Mouse (Mus musculus) R1 (cell line): ENCODE results near the gene Mcrip1.
A peak's percentile ranks its signal among the peaks of the same experiment; 100 is the strongest.
"Not testable (repeated sequence)": the region's sequence is repeated elsewhere in the genome, so short reads cannot be mapped to it uniquely, and the experiment has no call there.

Source experiments
- DNase-seq: peaks from one replicate; pipeline ENCODE4 v3.0.0-alpha.2; 2018; ENCODE audit warnings: low read depth, low spot score

The Mcrip1 gene

GRCm38 (mm10) chr11:120575046-120575445, 25.5 kb upstream of the Mcrip1 start:
- DNase-seq, result no peak

GRCm38 (mm10) chr11:120574278-120574600, 24.7 kb upstream of the Mcrip1 start:
- DNase-seq, result no peak

GRCm38 (mm10) chr11:120573585-120574277, 24.2 kb upstream of the Mcrip1 start:
- no peak for DNase-seq

GRCm38 (mm10) chr11:120572752-120573584, 23.4 kb upstream of the Mcrip1 start, which contains the start of gene P4hb:
TSS of gene P4hb (minus strand) at chr11:120573253.
- DNase-seq, result peak; percentile 99

- DNase-seq, result peak; percentile 18
Observed at GRCm38 (mm10) chr11:120572417-120572751, 22.9 kb upstream of the Mcrip1 start.

- DNase-seq, result no peak
Observed at GRCm38 (mm10) chr11:120571754-120572416, 22.4 kb upstream of the Mcrip1 start.

GRCm38 (mm10) chr11:120571122-120571521, 21.6 kb upstream of the Mcrip1 start:
- DNase-seq, result peak; percentile 25

GRCm38 (mm10) chr11:120568324-120568723, 18.8 kb upstream of the Mcrip1 start:
- DNase-seq, result no peak

GRCm38 (mm10) chr11:120565114-120565513, 15.6 kb upstream of the Mcrip1 start:
- no peak for DNase-seq

- no peak for DNase-seq
Observed at GRCm38 (mm10) chr11:120562949-120563348, 13.4 kb upstream of the Mcrip1 start.

GRCm38 (mm10) chr11:120560952-120561728, 11.6 kb upstream of the Mcrip1 start:
- DNase-seq, result no peak

- DNase-seq, result not testable (repeated sequence)
Observed at GRCm38 (mm10) chr11:120558843-120559242, 9.3 kb upstream of the Mcrip1 start.

- no peak for DNase-seq
Observed at GRCm38 (mm10) chr11:120555260-120555659, 5.7 kb upstream of the Mcrip1 start.

GRCm38 (mm10) chr11:120554834-120555233, 5.3 kb upstream of the Mcrip1 start:
- no peak for DNase-seq

GRCm38 (mm10) chr11:120552736-120553135, 3.2 kb upstream of the Mcrip1 start:
- DNase-seq, result no peak

- no peak for DNase-seq
Observed at GRCm38 (mm10) chr11:120550810-120551440, 1.4 kb upstream of the Mcrip1 start, which contains the start of gene Ppp1r27. TSS of gene Ppp1r27 (minus strand) at chr11:120551132.

GRCm38 (mm10) chr11:120549986-120550809, 671 bp upstream of the Mcrip1 start:
- no peak for DNase-seq

GRCm38 (mm10) chr11:120548786-120549167, 750 bp downstream of the Mcrip1 start:
- DNase-seq, result no peak

- DNase-seq, result no peak
Observed at GRCm38 (mm10) chr11:120548214-120548613, 1.3 kb downstream of the Mcrip1 start.

- DNase-seq, result no peak
Observed at GRCm38 (mm10) chr11:120547469-120547868, 2.1 kb downstream of the Mcrip1 start.
